Mouse (Mus musculus): ENCODE measurements around the gene Tmcc1.

- TF ChIP-seq GATA1 (IDR thresholded peaks at IDR 0.05; ENCODE audit: borderline replicate concordance, low read length): no peak
- TF ChIP-seq FLI1 (IDR thresholded peaks at IDR 0.05; ENCODE audit: low read length): no peak
Measured at GRCm38 (mm10) chr6:116081375-116081774, 111.9 kb downstream of the Tmcc1 start.
